Mouse (Mus musculus): ENCODE results near the gene Acin1.
"Not testable (repeated sequence)": the region's sequence is repeated elsewhere in the genome, so short reads cannot be mapped to it uniquely, and the experiment has no call there.

The Acin1 gene

DNA sequence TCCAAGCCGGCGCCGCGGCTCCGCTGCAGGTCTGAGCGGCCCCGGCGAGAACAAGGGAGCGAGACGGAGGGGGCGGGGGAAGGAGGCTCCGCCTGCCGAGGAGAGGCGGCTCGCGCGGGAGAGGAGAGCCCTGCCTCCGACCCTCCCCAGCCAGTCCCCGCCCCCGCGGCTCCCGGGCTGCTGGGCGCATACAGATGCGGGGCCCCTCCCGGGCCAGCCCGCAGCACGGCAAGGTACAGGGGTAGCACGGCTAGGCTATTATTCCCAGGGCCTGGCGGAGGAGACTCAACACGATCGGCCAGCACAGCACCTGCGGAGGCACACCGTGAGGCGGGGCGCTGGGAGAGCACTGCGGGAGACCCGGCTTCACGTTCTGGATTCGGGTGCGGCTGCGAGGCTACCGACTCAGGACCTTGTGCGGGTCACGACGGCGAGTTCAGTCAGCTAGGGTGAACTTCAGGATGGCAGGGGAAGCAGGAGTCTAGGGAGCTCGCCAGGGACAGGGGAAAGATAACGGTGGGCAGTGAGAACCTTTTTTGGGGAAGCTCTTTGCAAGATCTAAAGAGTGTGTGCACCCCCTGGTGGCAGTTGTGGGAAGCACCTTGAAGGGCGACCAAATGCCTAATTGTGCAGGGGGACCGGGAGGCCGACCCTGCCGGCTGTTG, 45.3 kb downstream of the Acin1 start, which contains the start of gene Cdh24:
Cdh24 (minus strand) TSS at position 60 of the 665 bp plus-strand sequence.
- peak; percentile 94 to 97 for DNase-seq

DNA sequence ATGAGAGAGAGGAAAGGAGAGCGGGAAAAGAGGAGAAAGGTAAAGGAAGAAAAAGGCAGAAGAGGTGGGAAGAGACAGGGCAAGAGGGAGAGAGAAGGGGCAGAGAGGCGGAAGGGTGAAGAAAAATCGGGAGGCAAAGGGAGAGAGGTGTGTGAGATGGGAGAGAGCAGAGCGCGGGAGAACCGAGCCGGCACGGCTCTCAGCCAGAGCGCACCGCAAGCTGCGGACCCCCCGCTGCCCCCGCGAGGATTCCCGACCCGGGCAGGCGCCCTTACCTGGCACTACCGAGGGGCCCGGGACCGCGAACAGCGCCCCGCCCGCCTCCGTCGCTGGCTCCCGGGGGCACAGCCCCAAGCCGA, 45.8 kb downstream of the Acin1 start, which contains the start of gene Gm17606:
Gm17606 (plus strand) TSS at position 7 of the 359 bp plus-strand sequence.
- DNase-seq = no peak

DNA sequence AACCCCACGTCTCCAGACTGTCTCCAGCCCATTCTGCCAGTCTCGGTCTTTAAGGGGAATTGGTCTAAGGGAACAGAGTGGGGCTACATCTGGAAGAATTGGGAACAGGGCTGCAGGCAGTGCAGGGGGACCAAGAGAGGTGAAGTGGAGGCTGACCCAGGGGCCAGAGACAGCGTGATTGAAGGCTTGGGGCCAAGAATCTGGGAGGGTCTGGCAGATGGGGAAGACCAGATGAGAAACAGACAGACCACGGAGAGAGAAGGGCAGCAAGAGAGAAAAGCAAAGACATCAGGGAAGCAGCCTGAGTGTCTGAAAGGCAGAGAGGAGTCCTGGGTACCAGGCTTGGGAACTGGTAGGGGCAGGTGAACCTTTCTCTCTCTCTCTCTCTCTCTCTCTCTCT, 46.6 kb downstream of the Acin1 start:
- no peak for DNase-seq

DNA sequence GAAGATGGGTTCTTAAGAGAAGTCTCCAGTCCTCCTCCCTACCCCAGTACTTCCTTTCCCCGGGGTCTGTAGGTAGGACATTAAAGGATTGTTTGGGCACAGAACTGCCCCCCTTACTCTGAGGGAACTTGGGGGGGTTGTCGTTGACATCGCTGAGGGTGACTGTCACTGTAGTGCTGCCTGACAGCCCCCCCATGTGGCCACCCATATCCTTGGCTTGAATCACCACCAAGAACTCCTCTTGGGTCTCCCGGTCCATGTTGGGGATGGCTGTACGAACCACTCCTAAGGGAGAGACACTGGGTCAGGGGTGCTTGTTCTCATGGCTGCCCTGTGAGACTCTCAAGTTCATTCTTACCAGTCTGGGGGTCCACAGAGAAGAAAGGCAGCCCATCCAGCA, 48.5 kb downstream of the Acin1 start:
- no peak for DNase-seq

DNA sequence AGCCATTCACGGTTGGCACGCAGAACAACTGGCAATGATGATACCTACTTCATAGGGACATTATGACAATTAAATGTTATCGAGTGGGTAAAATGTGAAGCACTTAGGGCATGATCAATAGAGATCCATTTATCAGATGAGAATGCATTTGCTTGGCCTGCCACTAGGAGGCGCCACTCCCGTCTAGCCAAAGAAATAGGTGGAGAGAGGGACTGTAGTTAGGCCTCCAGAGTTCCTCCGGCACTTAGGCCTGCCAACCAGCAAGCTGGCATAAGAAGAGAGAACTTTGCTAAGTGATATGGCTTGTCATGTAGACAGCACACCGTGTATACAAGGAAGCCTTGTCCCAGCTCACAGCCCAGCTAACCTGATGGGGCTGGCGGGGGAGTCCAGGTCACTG, 49.8 kb downstream of the Acin1 start:
- peak; percentile 65 to 77 for DNase-seq

DNA sequence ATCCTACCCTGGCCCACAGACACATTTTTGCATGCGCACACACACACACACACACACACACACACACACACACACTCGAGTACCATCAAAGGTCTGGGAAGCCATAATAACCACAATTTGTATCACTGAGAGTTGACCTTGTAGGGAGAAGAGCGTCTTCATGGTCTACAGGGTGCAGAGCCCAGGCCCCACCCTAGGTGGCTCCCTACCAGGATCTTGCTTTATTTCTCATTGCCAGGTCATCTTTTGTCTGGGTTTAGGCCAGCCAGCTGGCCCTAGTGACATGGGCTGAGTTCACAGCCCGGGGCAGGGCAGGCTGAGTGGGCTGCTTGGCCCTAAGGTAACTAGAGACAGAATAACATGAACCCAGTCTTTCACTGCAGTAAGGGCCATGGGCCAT, 52.5 kb downstream of the Acin1 start:
- DNase-seq = no peak

DNA sequence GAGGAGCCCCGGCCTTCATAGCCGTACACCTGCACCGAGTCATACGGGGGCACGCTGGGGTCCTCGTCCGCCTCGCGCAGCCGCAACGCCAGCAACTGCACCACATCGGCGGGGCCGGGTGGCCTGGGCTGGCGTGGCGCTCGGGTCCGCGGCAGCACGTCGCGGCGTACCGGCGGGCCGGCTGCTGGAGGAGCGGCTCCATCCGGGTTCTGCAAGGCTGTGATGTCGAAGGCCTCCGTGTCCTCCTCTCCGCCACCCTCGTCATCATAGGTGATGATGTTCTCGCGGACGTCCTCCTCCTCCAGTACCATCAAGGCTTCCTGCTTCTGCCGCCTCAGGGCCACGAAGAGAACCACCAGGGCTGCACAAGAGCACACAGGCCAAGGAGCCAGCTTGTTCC, 54.5 kb downstream of the Acin1 start:
- DNase-seq = no peak

DNA sequence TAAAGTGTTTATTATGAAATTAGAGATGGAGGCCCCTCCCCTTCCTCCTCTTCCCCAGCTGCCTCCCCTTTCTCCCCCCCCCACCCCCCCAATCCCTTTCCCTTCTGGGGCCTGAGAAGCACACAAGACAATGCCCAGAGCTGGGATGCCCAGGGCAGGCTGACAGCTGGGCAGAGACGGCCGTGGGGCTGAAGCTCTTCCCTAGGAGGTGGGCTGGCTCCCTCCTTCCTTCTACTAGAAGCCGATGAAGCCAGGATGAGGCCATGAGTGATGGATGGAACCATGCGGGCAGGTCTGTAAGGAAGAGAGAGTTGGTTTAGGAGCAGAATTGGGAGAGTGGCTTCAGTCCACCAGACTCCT, 55.5 kb downstream of the Acin1 start:
- DNase-seq = no peak

DNA sequence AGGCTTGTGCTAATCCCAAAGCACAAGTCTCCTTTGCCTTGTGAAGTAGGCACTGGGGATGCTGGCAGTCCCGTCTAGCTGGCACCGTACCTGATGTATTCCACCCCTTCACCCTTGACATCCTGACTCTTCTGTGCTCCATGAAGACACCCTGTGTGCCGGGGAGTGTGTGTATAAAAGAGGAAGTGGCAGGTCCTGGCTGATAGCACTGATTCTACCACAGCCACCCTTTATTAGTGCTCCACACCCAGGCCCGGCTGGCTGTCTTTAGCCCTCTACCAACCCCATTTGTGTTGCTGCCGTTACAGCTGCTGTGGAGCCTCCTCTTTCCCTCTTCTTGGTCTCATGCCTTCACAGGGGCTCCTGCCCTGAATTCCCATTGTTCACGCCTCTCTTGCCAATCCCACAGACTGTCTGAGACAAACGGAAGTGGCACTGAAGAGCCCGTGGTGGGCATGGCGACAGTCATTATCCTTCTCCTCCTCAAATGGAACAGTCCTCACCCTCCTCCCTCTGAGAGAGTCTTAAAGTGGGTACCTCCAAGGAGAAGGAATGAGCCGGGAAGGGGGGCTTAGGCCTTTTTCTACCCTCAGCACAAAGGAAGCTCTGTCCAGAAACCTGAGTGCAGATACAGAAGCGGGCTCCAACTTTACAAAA, 56.0 kb downstream of the Acin1 start:
- DNase-seq = no peak

DNA sequence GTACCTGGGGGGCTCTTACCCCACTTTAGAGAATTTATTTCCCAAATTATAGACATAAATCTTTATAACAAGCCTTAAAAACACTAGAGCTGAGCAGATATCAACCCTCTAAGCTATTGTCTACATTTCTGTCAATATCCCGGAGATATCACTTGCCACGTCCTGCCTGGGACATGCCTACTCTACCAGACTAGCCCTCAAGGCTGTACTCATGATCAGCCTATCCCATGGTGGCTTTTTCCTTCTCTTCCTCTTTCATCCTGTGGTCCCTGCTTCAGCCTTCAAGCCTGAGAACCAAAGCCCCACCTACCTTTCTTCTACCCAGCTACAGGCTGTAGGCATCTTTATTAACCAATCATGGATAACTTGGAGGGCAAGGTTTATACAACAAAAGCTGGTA, 56.9 kb downstream of the Acin1 start:
- no peak for DNase-seq

DNA sequence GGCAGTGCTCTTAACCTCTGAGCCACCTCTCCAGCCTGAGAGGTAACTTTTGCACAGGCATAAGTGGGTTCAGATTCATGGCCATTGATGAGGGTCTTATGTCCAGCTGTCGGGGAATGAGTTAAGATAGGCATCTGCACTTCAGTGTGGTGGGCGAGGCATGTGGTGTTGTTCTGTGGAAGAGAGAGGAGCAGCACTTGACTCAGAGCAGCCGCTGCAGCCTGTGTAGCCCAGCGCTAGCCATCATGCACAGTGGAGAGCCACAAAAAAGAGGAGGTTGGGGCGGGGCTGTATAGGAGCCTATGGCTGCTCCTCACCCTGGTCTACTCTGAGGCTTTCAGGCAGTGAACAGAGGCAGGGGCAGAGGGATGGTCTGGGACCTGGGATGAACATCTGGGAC, 58.6 kb downstream of the Acin1 start:
- DNase-seq = no peak

DNA sequence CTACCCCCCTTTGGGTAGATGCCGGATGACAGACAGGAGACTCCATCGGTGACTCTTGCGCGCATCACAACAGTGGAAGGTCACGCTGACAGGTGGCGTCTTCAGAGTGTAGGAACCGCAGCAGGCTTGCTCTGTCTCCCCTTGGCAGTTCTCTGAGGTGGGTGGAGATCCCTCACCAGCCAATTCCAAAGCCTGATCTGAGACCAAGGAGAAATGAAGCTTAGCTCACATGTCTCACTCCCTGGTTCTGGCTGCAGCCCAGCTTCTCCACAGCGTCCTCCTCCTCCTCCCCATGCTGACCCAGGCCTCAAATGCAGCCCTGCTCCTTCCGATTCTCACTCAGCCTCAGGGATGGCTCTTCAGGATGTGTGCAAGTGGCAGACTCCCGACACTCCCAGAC, 61.8 kb downstream of the Acin1 start:
- peak in 1 of 2 experiments; percentile 66 for DNase-seq

DNA sequence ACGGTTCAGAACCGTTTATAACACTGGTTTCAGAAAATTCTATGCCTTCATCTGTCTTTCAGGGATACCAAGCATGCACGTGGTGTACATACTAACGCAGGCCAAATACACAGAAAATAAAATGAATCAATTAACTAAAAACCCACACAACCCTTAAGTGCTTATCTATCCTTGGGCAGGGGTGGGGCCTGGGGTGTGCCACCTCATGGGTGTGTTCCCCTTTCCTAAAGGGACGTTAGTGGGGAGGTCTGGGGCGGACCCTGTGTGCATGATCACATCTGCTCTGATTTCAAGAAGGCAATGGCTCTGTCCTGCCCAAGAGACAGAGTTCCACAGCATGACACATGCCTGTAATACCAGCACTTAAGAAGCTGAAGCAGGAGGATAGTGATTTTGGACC, 63.4 kb downstream of the Acin1 start:
- no peak for DNase-seq

DNA sequence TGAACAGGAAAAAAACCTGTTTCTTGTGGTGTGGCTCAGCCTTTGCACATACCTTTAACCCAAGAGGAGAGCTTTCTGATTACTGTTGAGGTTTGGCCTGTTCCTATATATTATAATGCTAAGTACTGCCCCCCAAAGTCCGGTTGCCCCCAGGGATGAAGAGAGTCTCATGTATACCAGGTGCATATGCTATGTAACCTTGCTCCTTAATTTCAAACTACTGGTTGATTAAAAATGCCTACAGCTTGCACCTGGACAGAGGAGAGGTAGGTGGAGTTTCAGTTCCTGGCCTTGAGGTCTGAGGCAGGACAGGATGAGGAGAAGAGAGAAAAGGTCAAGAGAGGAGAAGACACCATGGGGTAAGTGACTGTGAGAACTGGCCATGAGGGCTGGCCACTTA, 65.6 kb downstream of the Acin1 start, which contains the start of gene Psmb11:
Psmb11 (plus strand) TSS at position 301 of the 400 bp plus-strand sequence.
- no peak for DNase-seq

DNA sequence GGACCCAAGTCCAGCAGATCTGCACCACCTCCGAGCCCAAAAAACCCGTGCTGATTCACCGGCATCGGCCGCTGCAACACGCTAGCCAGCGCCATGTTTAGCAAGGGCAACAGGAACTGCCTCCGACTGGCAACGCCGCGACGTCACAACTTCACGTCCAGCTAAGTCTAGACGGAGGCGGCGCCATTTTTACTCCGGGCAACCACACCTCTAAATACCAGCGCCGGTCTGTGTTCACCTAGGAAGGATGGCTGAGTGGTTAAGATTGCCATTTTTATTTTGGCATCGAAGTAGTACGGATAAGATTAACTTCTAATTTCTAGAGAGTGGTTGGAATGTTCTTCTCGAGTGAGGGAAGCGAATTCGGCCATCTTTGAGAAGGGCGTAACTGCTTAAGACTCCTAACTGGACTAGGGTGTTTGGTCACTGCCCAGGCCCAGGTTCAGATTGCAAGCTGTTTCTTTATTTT, 68.8 kb downstream of the Acin1 start, which contains the start of gene Psmb5:
Psmb5 (minus strand) TSS at position 126 of the 469 bp plus-strand sequence.
- peak; percentile 91 for DNase-seq

DNA sequence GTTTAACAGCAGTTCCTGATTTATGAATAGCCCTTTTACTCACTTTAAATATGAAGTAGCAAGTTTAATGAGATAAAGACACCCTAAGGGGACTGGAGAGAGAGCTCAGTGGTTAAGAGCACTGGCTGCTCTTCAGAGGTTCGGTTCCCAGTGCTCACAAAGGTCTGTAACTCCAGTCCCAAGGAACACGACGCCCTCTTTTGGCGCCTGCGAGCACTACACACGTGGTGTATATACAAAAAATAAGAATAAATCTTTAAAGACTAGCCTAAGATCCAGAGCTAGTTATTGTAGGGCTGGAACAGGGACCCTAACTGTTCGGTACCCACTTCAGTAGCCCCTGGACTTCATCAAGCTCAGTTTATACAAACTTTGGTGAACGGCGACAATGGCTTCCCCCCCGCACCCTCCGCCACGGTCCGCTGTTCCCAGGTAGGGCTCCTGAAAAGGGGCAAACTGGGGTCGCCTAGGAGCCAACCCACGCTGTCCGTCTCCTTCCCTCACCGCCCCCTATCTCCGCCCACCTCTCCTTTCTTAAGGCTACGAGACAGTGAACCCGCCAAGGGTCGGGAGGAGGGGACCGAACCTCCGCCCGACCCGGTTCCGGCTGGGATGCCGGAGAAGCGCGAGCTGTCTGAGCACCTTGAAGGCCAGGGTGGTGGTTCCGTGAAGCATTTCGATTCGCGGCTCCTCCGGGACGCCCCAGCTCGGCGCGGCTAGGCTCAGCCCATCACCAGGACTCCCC, 69.4 kb downstream of the Acin1 start:
- peak in 1 of 2 experiments; percentile 56 for DNase-seq

DNA sequence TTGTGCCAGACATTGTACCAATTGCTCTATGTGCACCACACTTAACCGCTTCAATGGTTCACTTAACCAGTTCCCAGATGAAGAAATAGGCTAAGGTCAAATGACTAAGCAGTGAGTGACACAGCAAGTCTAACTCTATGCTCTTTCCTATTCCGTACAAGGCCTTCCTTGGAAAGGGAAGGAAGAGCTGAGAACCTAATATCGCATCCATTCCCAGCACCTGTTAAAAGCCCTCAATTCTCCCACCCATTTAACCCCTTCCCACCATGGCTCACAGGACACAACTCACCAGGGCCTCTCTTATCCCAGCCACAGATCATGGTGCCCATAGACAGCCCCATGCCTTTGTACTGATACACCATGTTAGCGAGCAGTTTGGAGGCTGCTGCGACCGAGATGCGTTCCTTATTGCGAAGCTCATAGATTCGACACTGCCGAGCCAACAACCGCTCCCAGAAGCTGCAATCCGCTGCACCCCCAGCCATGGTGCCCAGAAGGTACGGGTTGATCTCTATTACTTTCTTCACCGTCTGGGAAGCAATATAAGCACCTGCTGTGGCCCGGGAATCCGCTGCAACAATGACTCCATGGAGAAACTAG, 70.4 kb downstream of the Acin1 start:
- DNase-seq = no peak

DNA sequence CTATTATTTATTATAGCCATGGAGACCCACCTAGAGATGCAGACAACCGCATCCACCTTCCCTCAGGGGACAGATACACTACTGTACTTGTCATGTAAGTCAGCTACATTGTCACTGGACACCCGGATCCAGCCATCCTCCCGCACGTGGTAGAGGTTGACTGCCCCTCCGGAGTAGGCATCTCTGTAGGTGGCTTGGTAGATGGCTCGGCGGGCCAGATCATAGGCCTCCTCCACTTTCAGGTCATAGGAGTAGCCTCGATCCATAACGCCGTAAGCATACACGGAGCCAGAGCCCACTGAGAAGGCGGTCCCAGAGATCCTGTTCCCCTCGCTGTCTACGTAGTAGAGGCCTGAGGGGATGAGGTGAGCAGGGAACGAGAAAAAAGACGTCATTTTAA, 72.6 kb downstream of the Acin1 start:
- not testable (repeated sequence) for DNase-seq

DNA sequence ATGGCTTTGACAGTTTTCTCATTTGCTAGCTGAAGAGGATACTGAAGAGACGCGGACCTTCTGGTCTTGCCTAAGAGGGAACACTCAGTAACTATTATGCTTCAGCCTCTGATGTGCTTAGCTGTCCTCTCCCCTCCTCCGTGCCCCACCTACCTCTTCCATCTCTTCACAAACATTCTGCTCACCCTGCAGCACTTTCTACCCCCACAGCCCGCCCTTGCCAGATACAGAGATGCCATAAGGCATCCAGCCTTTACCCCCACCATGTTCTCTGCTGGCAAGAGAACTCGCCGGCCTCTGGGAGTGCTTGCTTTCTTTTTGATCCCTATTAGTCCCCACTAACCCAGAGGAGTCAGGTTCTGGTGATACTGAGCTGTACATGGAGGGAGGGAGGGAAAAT, 76.1 kb downstream of the Acin1 start:
- no peak for DNase-seq

DNA sequence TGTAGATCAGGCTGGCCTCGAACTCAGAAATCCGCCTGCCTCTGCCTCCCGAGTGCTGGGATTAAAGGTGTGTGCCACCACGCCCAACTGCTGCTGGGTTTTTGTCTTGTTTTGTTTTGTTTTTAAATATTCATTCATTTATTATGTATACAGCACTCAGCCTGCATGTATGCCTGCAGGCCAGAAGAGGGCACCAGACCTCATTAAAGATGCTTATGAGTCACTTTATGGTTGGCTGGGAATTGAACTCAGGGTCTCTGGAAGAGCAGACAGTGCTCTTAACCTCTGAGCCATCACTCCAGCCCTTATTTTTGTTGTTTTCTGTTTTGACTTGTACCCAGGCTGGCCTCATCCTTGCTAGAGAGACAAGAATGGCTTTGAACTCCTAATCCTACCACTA, 76.8 kb downstream of the Acin1 start:
- DNase-seq = peak in 1 of 2 experiments; percentile 57

DNA sequence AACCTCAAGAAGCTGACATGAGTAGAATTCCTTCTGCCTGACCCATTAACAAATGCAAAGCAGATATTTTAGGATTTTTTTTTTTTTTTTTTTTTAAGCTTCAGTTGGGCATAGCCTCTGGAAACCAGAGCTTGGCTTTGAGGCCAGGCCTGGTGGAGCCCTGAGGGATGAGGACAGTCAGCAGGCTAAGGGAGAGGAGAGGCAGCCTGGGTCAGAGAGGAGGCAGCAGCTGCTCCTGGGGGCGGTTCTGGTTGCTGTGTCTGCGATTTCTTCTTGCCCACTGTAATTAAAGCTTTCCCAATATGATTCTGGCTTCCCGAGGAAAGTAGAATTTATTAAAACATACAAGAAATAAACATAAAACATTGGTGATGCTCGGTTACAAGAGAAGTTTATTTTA, 77.5 kb downstream of the Acin1 start:
- DNase-seq = no peak

DNA sequence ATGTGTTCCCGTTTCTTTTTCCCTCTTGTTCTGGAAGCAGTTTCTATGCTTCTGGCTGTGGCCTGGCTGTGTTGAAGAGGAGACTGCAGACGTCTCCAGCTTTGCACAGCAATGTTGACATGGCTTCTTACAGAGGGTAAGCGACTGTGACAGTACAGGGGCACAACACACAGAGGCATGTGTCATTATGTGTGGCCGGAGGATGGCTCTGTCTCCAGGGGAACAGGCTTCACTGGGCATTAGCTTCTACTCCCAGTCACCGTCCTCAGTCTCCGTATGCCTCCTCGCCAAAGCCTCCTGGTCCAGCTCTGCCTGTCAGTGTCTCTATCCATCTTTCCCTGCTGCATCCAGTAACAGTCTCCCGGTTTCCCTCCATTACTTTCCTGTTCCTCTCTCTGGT, 79.5 kb downstream of the Acin1 start:
- no peak for DNase-seq

DNA sequence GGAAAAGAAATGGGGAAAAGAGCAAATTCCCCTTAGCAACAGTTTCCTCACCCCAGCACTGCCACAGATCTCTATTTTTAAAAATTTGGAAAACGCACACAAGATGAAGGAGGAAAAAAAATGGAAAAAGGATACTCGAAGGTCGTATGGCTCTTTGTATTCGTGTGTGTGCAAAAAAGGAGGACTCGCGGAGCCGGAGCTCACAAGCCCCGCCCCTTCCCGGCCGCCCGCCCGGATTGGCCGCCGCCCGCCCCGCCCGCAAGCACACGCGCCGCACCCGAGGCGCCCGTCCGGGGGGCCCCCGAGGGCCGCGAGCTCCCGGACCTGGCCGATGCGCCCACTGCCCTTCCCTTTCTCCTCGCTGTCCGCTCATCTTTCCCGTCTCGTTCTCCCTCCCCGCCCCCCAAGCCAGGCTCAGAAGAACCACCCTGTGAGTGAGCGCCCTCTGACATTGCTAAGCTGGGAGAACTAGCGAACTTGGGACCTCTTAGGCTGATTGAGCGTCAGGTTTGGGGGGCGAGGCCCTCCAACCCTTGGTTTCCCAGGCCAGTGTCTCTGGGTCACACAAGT, 80.9 kb downstream of the Acin1 start, which contains the start of gene 4931414P19Rik:
4931414P19Rik (minus strand) TSS at position 242 of the 570 bp plus-strand sequence.
- peak; percentile 88 to 90 for DNase-seq

All from cerebellum, postnatal 14 days (tissue).